In the genomic region with DNA sequence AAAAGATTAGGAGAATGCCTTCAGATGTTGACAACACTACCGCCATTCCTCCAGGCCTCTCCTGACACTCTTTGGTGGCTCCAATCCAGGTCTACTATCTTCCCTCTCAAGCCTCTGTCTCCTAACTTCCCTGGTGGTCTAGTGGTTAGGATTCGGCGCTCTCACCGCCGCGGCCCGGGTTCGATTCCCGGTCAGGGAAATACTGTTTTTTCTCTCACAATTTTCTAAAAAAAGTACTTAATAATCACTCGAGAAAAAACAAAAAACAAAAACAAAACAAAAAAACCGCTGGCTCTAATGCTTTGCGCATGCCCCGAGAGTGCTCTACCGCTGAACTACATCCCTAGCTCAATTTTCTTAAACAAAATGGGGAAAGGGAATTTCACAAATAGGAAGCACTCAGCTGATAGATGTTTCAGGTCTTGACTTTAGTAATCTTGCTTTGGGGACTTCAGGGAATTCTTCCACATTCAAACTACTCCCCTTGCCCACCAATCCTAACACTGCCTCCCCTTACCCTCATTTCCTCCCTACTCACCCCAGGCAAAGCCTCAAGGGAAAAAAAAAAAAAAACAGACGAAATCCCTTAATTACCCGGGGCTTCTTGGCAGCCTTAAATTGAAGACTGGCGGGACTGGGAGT, we compare ENCODE assay signal across 8 mouse cellular contexts. TPM values are rescaled to one million over a fixed set of nuclear protein-coding genes. Genes with fewer than 3 reads are reported as not detected.
DNase-seq lines count a peak whose midpoint lies in the region; ATAC-seq and TF ChIP-seq lines count a peak whose summit lies in the region.

No protein-coding gene starts in this region.

- peak overlapping the region; percentile 87 for H3K9ac ChIP-seq in ES-Bruce4 (ENCODE audit: low read depth, poor library complexity, severe bottlenecking)
- H3K9ac ChIP-seq in forebrain, embryonic 16.5 days (replicated peaks; ENCODE audit: low read depth, low read length), result peak overlapping the region; percentile 66
- peak overlapping the region; percentile 52 for H3K9ac ChIP-seq in lung, embryonic 15.5 days

- H3K4me3 ChIP-seq in ES-Bruce4 (ENCODE audit: low read depth, low read length), result peak overlapping the region; percentile 86
- peak overlapping the region; percentile 63 for H3K4me3 ChIP-seq in forebrain, embryonic 16.5 days (replicated peaks; ENCODE audit: low read length)
- peak overlapping the region; percentile 73 for H3K4me3 ChIP-seq in lung, embryonic 15.5 days

- no peak for TF ChIP-seq EP300 in ES-Bruce4 (IDR thresholded peaks at IDR 0.05; ENCODE audit: insufficient read depth, low read depth, low read length)

- no peaks in the 10 kb centered on the region for H3K9me3 ChIP-seq in ES-Bruce4 (replicated peaks; ENCODE audit: control insufficient read depth, insufficient read depth, low read length, poor library complexity, severe bottlenecking)
- no peaks in the 10 kb centered on the region for H3K9me3 ChIP-seq in forebrain, embryonic 16.5 days (ENCODE audit: control insufficient read depth, low read length)
- no peaks in the 10 kb centered on the region for H3K9me3 ChIP-seq in lung, embryonic 15.5 days

- under 1% methylated on average over 17 of the region's 17 CpGs for WGBS in forebrain, embryonic 16.5 days
- WGBS in lung, embryonic 15.5 days, result 1% methylated on average over 17 of the region's 17 CpGs

- peak overlapping the region; percentile 87 for H3K4me2 ChIP-seq in forebrain, embryonic 16.5 days (ENCODE audit: low read length)
- peak overlapping the region; percentile 81 for H3K4me2 ChIP-seq in lung, embryonic 15.5 days

- ATAC-seq in forebrain, embryonic 16.5 days, result peak; percentile 67
- ATAC-seq in lung, embryonic 15.5 days (ENCODE audit: borderline replicate concordance, extremely low read depth, low FRiP score, low TSS enrichment), result peak; percentile 62; the same call in 1 of the 2 replicates

- no peak for TF ChIP-seq CTCF in ES-Bruce4 (IDR thresholded peaks at IDR 0.05; ENCODE audit: low read depth, low read length)

- peaks cover 2% of the 10 kb centered on the region for H3K4me1 ChIP-seq in ES-Bruce4 (ENCODE audit: control insufficient read depth, insufficient read depth, low read length)
- peaks cover 12% of the 10 kb centered on the region for H3K4me1 ChIP-seq in forebrain, embryonic 16.5 days (replicated peaks; ENCODE audit: control insufficient read depth, insufficient read depth, low read length)
- H3K4me1 ChIP-seq in lung, embryonic 15.5 days, result peaks cover 19% of the 10 kb centered on the region

- intact Hi-C loops in heart, postnatal 36 days (cut with DNase I), result loop anchor here (2.0 to 10.0 kb wide), 2 partner anchors 69 to 1247 kb away; no protein-coding TSS in a partner anchor

- no peaks in the 10 kb centered on the region for H3K36me3 ChIP-seq in ES-Bruce4 (ENCODE audit: control insufficient read depth, insufficient read depth, low read length, poor library complexity, severe bottlenecking)
- no peaks in the 10 kb centered on the region for H3K36me3 ChIP-seq in forebrain, embryonic 16.5 days (ENCODE audit: control insufficient read depth, insufficient read depth)
- H3K36me3 ChIP-seq in lung, embryonic 15.5 days, result no peaks in the 10 kb centered on the region

- peak overlapping the region; percentile 79 for H3K27ac ChIP-seq in ES-Bruce4 (ENCODE audit: insufficient read depth, low read length)
- H3K27ac ChIP-seq in forebrain, embryonic 16.5 days (ENCODE audit: low read length), result peak overlapping the region; percentile 62
- H3K27ac ChIP-seq in lung, embryonic 15.5 days, result peak overlapping the region; percentile 90

- DNase-seq in c-Kit-positive CD71-negative TER-119-negative erythroid progenitor cells, embryonic 14.5 days (ENCODE audit: low read depth), result peak; percentile 76
- DNase-seq in heart, postnatal 36 days, result peak; percentile 90 to 91
- DNase-seq in layer of hippocampus, adult 9-10 months (ENCODE audit: low spot score), result peak; percentile 95
- peak; percentile 85 for DNase-seq in ovary, postnatal 14 days (ENCODE audit: low spot score)
- DNase-seq in thymus, postnatal 10 days (ENCODE audit: low spot score in 2 of 2), result peak; percentile 58 to 72

- no peak for TF ChIP-seq POLR2A in ES-Bruce4 (IDR thresholded peaks at IDR 0.05; ENCODE audit: insufficient read depth, low read length)

- H3K27me3 ChIP-seq in ES-Bruce4 (ENCODE audit: control insufficient read depth, insufficient read depth, low read length, poor library complexity, severe bottlenecking), result no peaks in the 10 kb centered on the region
- H3K27me3 ChIP-seq in forebrain, embryonic 16.5 days (replicated peaks; ENCODE audit: control insufficient read depth, insufficient read depth, low read length), result no peaks in the 10 kb centered on the region
- H3K27me3 ChIP-seq in lung, embryonic 15.5 days, result no peaks in the 10 kb centered on the region

RNA-seq across cellular contexts. Expression of gene Acp6, which starts 0.5 kb away (rescaled TPM):
- 62.3 and 67.2 TPM in 2 replicates for polyA plus RNA-seq in ES-Bruce4 (2011; ENCODE audit: insufficient read depth, insufficient read length, low read depth, missing spikeins)
- polyA plus RNA-seq in forebrain, embryonic 16.5 days (2015; fragmentation: Nextera tagmentation; extraction: Ambion mirVana), result 29.4 TPM in 2 replicates
- 10 to 100 TPM; 32.8 to 37.8 TPM for total RNA-seq in heart, postnatal 36 days (2021)
- polyA plus RNA-seq in lung, embryonic 15.5 days (2015; fragmentation: Nextera tagmentation; extraction: Ambion mirVana), result 48.7 and 52.0 TPM in 2 replicates

Comparison
In these comparisons a context has a peak if more than half of its experiments do, and no peak if none do; other contexts are left out.
1. Peak in every context shown above with its lines: DNase-seq, ATAC-seq, H3K4me3 ChIP-seq and H3K27ac ChIP-seq.